23 mouse cellular contexts compared by ENCODE assay signal in genomic region chrX:51167976-51168375, GRCm38 (mm10). TPM values are rescaled to one million over a fixed set of nuclear protein-coding genes. Genes with fewer than 3 reads are reported as not detected.
DNase-seq lines count a peak whose midpoint lies in the region; ATAC-seq and TF ChIP-seq lines count a peak whose summit lies in the region.
"Had no signal": no experiment of that assay in that cellular context is flagged by ENCODE, and none has a peak within 500 bp of the region (broad histone marks: within the 10 kb centered on the region; RNA-seq: fewer than 3 reads in every experiment).

No protein-coding gene starts in this region.

- peak in 1 of 3 experiments; percentile 4 for DNase-seq in liver, embryonic 14.5 days (ENCODE audit: low read depth in 3 of 3, low spot score in 3 of 3)
- no peak for DNase-seq in liver, embryonic 11.5 days (ENCODE audit: low spot score)
- peak; percentile 80 for DNase-seq in 3T3-L1 (ENCODE audit: low read depth, low spot score)
- peak; percentile 2 for DNase-seq in G1E (ENCODE audit: low spot score)
- DNase-seq in layer of hippocampus, postnatal 10 days (ENCODE audit: low spot score in 2 of 2) = no peak
- DNase-seq in midbrain, embryonic 11.5 days (ENCODE audit: low spot score, missing footprints) = no peak
- DNase-seq: adrenal gland, adult 2 months; adrenal gland, postnatal 14 days; adrenal gland, postnatal 36 days; B cell, adult 2 months; cerebellum, adult 11-12 months; cerebellum, adult 2 months; cerebellum, adult 9-10 months; cerebellum, postnatal 10 days; cerebellum, postnatal 25 days; forebrain, postnatal 0 days had no signal

- H3K36me3 ChIP-seq in liver, embryonic 14.5 days (replicated peaks; ENCODE audit: control insufficient read depth, insufficient read depth, low read depth) = no peaks in the 10 kb centered on the region
- H3K36me3 ChIP-seq in liver, embryonic 11.5 days (ENCODE audit: control insufficient read depth, insufficient read depth, low read length) = no peaks in the 10 kb centered on the region
- peaks cover 2% of the 10 kb centered on the region for H3K36me3 ChIP-seq in G1E (replicated peaks)
- no peaks in the 10 kb centered on the region for H3K36me3 ChIP-seq in neural tube, embryonic 15.5 days
- no peaks in the 10 kb centered on the region for H3K36me3 ChIP-seq in midbrain, embryonic 11.5 days (ENCODE audit: control insufficient read depth, insufficient read depth, low read length)
- H3K36me3 ChIP-seq: embryonic facial prominence, embryonic 10.5 days; embryonic facial prominence, embryonic 12.5 days; forebrain, embryonic 15.5 days had no signal

- no peak for TF ChIP-seq CTCF in liver, embryonic 14.5 days (IDR thresholded peaks at IDR 0.05; ENCODE audit: low read depth)
- no peak for TF ChIP-seq CTCF in G1E (IDR thresholded peaks at IDR 0.05; ENCODE audit: low read depth, low read length)

- H3K4me3 ChIP-seq in liver, embryonic 14.5 days (ENCODE audit: insufficient read depth in 1 of 2, low read depth in 2 of 2, low read length in 2 of 2) = no peak overlapping the region
- no peak overlapping the region for H3K4me3 ChIP-seq in liver, embryonic 11.5 days (ENCODE audit: low read depth, low read length)
- no peak overlapping the region for H3K4me3 ChIP-seq in G1E (ENCODE audit: low read depth, low read length)
- H3K4me3 ChIP-seq in neural tube, embryonic 15.5 days (replicated peaks) = no peak overlapping the region
- H3K4me3 ChIP-seq in midbrain, embryonic 11.5 days (ENCODE audit: low read depth, low read length) = no peak overlapping the region
- H3K4me3 ChIP-seq: embryonic facial prominence, embryonic 10.5 days; embryonic facial prominence, embryonic 12.5 days; forebrain, embryonic 13.5 days; forebrain, embryonic 15.5 days had no signal

- H3K4me2 ChIP-seq in liver, embryonic 14.5 days (ENCODE audit: low read depth) = no peak overlapping the region
- H3K4me2 ChIP-seq in liver, embryonic 11.5 days = no peak overlapping the region
- no peak overlapping the region for H3K4me2 ChIP-seq in neural tube, embryonic 15.5 days
- H3K4me2 ChIP-seq in midbrain, embryonic 11.5 days = no peak overlapping the region
- H3K4me2 ChIP-seq: embryonic facial prominence, embryonic 12.5 days; forebrain, embryonic 13.5 days; forebrain, embryonic 15.5 days had no signal

- 56% methylated on average over 3 of the region's 3 CpGs for WGBS in liver, embryonic 14.5 days (ENCODE audit: insufficient replicate concordance)
- 70% methylated on average over 3 of the region's 3 CpGs for WGBS in liver, embryonic 11.5 days
- 92% methylated on average over 3 of the region's 3 CpGs for WGBS in neural tube, embryonic 15.5 days
- 90% methylated on average over 3 of the region's 3 CpGs for WGBS in midbrain, embryonic 11.5 days

- 0 out of 2 replicates have a peak, but pooled peaks have one; percentile 17 for TF ChIP-seq EP300 in liver, embryonic 14.5 days (IDR thresholded peaks at IDR 0.05; ENCODE audit: low read depth)

- peaks cover 0 to 2% of the 10 kb centered on the region in 2 experiments; a peak in 2 of 4 replicates for H3K4me1 ChIP-seq in liver, embryonic 14.5 days (replicated peaks; ENCODE audit: control insufficient read depth in 2 of 2, insufficient read depth in 2 of 2, low read length in 1 of 2)
- H3K4me1 ChIP-seq in liver, embryonic 11.5 days (replicated peaks; ENCODE audit: control insufficient read depth, insufficient read depth, low read length) = no peaks in the 10 kb centered on the region
- H3K4me1 ChIP-seq in G1E (ENCODE audit: insufficient read depth, low read depth, low read length) = peaks cover 20% of the 10 kb centered on the region; the same call in 1 of the 2 replicates
- no peaks in the 10 kb centered on the region for H3K4me1 ChIP-seq in neural tube, embryonic 15.5 days
- H3K4me1 ChIP-seq in midbrain, embryonic 11.5 days (ENCODE audit: control insufficient read depth, insufficient read depth, low read length) = no peaks in the 10 kb centered on the region
- H3K4me1 ChIP-seq: embryonic facial prominence, embryonic 10.5 days; embryonic facial prominence, embryonic 12.5 days; forebrain, embryonic 13.5 days; forebrain, embryonic 15.5 days had no signal

- no peak for ATAC-seq in liver, embryonic 14.5 days (ENCODE audit: insufficient read depth)
- no peak for ATAC-seq in liver, embryonic 11.5 days (replicated peaks; ENCODE audit: low FRiP score)
- ATAC-seq in G1E (ENCODE audit: extremely low read depth, insufficient number of reproducible peaks, low FRiP score, poor library complexity, severe bottlenecking) = peak; percentile 85
- no peak for ATAC-seq in neural tube, embryonic 15.5 days (ENCODE audit: low FRiP score)
- no peak for ATAC-seq in midbrain, embryonic 11.5 days (ENCODE audit: low FRiP score)
- ATAC-seq: CD4-positive, CD25-positive, alpha-beta regulatory T cell, adult 4 months; forebrain, embryonic 13.5 days; forebrain, embryonic 15.5 days; forebrain, postnatal 0 days had no signal

- H3K9ac ChIP-seq in liver, embryonic 14.5 days (replicated peaks) = no peak overlapping the region
- H3K9ac ChIP-seq in liver, embryonic 11.5 days (ENCODE audit: low read depth, low read length) = no peak overlapping the region
- H3K9ac ChIP-seq in neural tube, embryonic 15.5 days (replicated peaks) = no peak overlapping the region
- H3K9ac ChIP-seq in midbrain, embryonic 11.5 days (ENCODE audit: low read length) = no peak overlapping the region
- H3K9ac ChIP-seq: embryonic facial prominence, embryonic 12.5 days; forebrain, embryonic 13.5 days; forebrain, embryonic 15.5 days; forebrain, postnatal 0 days had no signal

- no peak overlapping the region for H3K27ac ChIP-seq in liver, embryonic 14.5 days
- no peak overlapping the region for H3K27ac ChIP-seq in liver, embryonic 11.5 days (ENCODE audit: low read depth, low read length)
- H3K27ac ChIP-seq in neural tube, embryonic 15.5 days (replicated peaks) = no peak overlapping the region
- H3K27ac ChIP-seq in midbrain, embryonic 11.5 days (ENCODE audit: low read depth, low read length) = no peak overlapping the region
- H3K27ac ChIP-seq: embryonic facial prominence, embryonic 10.5 days; embryonic facial prominence, embryonic 12.5 days; forebrain, embryonic 13.5 days; forebrain, embryonic 15.5 days had no signal

- H3K9me3 ChIP-seq in liver, embryonic 14.5 days (ENCODE audit: control insufficient read depth, low read length) = no peaks in the 10 kb centered on the region
- no peaks in the 10 kb centered on the region for H3K9me3 ChIP-seq in liver, embryonic 11.5 days (ENCODE audit: control insufficient read depth, low read length)
- H3K9me3 ChIP-seq in G1E (replicated peaks) = no peaks in the 10 kb centered on the region
- H3K9me3 ChIP-seq in neural tube, embryonic 15.5 days (replicated peaks) = no peaks in the 10 kb centered on the region
- H3K9me3 ChIP-seq in midbrain, embryonic 11.5 days (ENCODE audit: control insufficient read depth, low read length) = no peaks in the 10 kb centered on the region
- H3K9me3 ChIP-seq: embryonic facial prominence, embryonic 10.5 days; embryonic facial prominence, embryonic 12.5 days; forebrain, embryonic 13.5 days; forebrain, embryonic 15.5 days had no signal

- H3K27me3 ChIP-seq in liver, embryonic 14.5 days (ENCODE audit: control insufficient read depth, insufficient read depth, low read length) = no peaks in the 10 kb centered on the region
- H3K27me3 ChIP-seq in liver, embryonic 11.5 days (replicated peaks; ENCODE audit: control insufficient read depth, insufficient read depth, low read length) = no peaks in the 10 kb centered on the region
- no peaks in the 10 kb centered on the region for H3K27me3 ChIP-seq in G1E (ENCODE audit: insufficient read depth, low read length)
- no peaks in the 10 kb centered on the region for H3K27me3 ChIP-seq in neural tube, embryonic 15.5 days (replicated peaks)
- H3K27me3 ChIP-seq in midbrain, embryonic 11.5 days (ENCODE audit: control insufficient read depth, insufficient read depth, low read length) = no peaks in the 10 kb centered on the region
- H3K27me3 ChIP-seq: CH12.LX; embryonic facial prominence, embryonic 12.5 days; forebrain, embryonic 13.5 days; forebrain, embryonic 15.5 days had no signal

RNA-seq across cellular contexts. Expression of gene Mbnl3, which starts 38.4 kb away (rescaled TPM):
- polyA plus RNA-seq in liver, embryonic 14.5 days (2012; rRNA removed) = 1.8 and 2.4 TPM in 2 replicates
- polyA plus RNA-seq in liver, embryonic 14.5 days (2014; fragmentation: Nextera tagmentation; extraction: Ambion mirVana) = 6.7 and 7.5 TPM in 2 replicates
- polyA plus RNA-seq in liver, embryonic 11.5 days (2014; fragmentation: Nextera tagmentation; extraction: Ambion mirVana) = 8.9 and 10.7 TPM in 2 replicates
- total RNA-seq in G1E (2014; fragmentation: Nextera tagmentation) (73.3 and 81.6 TPM in 2 replicates), G1E (2017) (33.0 and 40.4 TPM in 2 replicates)
- polyA plus RNA-seq in G1E (2012) = 0.88 and 1.5 TPM in 2 replicates
- total RNA-seq in layer of hippocampus, postnatal 10 days (2021) = under 1 TPM; 0.16 to 0.25 TPM
- polyA plus RNA-seq in neural tube, embryonic 15.5 days (2015; fragmentation: Nextera tagmentation; extraction: Ambion mirVana) = 0.67 and 3.4 TPM in 2 replicates
- polyA plus RNA-seq in midbrain, embryonic 11.5 days (2014; fragmentation: Nextera tagmentation; extraction: Ambion mirVana) = 4.2 and 4.3 TPM in 2 replicates

Comparison
In these comparisons a context has a peak if more than half of its experiments do, and no peak if none do; other contexts are left out.
1. DNase-seq: peak in 3T3-L1 (single experiment) and G1E (single experiment); none in liver, embryonic 11.5 days (single experiment), layer of hippocampus, postnatal 10 days (0 of 2) and midbrain, embryonic 11.5 days (single experiment).